Mouse (Mus musculus): ENCODE results near the gene Nos1.
A peak's percentile ranks its signal among the peaks of the same experiment; 100 is the strongest.

Gene Nos1

GRCm38 (mm10) chr5:117955675-117956420 lies 175.0 kb downstream of the Nos1 start:
- no peak for DNase-seq (ENCODE audit: low spot score in 2 of 2)

DNA sequence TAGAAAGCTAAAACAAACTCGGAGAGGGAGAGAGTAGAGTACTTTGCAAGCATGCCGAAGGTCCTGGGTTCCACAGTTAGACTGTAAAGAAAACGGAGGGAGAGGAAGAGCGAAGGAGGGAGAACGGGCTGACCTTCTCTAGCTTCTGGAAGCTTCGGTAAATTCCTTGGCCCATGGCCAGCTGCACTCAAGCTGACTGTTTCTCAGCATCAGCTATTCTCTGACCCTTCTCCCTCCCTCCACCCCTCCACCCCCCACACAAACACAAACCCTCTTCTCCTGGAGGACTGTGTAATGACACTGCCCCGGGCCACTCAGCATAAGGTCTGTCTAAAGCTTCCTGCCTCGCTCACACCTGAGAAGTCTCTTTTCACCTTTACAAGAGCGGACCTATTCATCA lies 183.9 kb downstream of the Nos1 start:
- DNase-seq (ENCODE audit: low spot score in 2 of 2), result no peak

- no peak for DNase-seq (ENCODE audit: low spot score in 2 of 2)
These were observed 186.1 kb downstream of the Nos1 start for GRCm38 (mm10) chr5:117966956-117967355.

DNA sequence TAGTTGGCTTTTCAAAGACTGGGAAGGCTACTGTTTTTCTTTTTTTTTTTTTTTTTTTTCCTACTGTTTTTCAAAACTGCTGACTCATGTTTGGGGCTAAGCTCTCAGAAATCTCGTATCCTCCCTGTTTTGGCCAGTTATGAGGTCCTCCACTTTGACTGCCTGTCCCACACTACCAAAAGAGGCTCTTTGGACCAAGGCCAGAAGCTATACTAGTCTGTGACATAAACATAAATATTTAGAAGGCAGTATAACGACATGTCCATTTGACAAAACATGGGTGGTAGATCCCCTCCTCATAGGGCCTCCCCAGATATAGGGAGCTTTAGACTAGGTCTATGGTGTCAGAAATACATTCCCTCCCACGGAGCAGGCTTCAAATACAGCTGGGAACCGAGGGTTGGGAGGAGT lies 186.8 kb downstream of the Nos1 start:
- DNase-seq (ENCODE audit: low spot score in 2 of 2), result no peak

DNA sequence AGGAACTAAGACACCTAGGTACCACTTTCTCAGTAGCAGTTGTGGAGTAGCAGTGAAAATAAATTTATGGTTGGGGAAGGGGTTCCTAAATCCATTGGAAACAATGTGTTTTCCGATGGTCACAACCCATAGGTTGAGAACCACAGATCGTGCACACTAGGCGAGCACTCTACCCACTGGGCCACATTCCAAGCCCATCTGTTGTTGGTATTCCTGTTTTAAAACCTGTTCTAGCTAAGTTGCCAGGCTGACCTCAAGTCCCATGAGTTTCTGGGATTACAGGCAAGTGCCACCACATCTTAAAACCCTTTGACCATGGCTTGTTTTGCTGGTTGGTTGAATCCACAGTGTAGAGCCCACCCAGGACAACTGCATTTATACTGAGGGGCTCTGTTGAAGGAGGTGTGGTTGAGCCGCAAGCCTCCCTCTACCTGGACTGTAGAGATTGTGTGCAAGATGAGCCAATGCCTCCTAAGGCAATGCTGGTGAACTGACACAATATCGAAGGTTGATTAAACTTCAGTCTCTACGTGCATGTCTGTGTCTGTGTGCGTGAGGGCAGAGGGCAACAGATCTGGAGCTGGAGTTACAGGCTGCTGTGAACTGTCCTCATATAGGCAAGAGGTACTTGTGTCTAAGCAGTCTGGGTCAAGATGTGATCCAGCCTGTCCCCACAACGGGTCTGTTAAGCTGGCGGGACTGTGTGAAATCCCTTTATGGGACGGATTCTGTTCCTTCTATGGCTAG lies 189.0 kb downstream of the Nos1 start:
- DNase-seq (ENCODE audit: low spot score in 2 of 2), result no peak

GRCm38 (mm10) chr5:117976263-117976656 lies 195.4 kb downstream of the Nos1 start:
- DNase-seq (ENCODE audit: low spot score in 2 of 2), result no peak

DNA sequence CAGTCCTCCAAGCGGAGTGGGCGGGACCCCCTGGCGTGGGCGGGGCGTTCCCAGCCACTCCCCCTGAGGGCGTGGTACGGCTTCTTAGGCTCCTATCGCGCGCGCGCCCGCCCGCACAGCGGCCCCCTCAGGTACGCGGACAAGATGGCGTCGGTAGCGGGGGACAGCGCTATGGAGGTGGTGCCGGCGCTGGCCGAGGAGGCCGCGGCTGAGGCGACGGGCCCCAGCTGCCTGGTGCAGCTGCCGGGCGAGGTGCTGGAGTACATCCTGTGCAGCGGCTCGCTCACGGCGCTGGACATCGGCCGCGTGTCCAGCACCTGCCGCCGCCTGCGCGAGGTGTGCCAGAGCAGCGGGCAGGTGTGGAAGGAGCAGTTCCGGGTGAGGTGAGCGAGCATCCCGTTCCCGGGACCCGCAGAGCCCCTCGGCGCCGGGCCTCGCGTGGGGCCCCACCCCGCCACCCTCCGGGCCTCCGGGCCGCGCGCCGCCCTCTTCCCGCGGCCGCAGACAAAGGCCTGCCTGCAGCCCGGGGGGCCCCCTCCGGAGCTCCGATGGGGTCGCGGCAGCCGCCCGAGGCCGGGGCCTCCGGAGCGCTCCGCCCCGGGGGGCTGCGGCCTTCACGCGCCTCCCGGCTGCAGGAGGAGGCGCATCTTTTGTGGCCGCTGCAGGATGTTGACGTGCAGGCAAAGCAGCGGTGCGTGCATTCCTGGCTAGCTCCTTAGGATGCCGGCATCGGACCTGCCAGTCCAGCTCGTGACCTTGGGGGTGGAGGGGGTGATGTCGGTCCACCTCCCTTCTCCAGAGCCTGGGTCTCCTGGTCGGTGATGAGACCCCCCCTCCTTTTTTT lies 196.0 kb downstream of the Nos1 start, which contains the start of gene Fbxo21:
TSS of gene Fbxo21 (plus strand) at position 74 of the 844 bp plus-strand sequence.
- DNase-seq (ENCODE audit: low spot score in 2 of 2), result peak; percentile 98

DNA sequence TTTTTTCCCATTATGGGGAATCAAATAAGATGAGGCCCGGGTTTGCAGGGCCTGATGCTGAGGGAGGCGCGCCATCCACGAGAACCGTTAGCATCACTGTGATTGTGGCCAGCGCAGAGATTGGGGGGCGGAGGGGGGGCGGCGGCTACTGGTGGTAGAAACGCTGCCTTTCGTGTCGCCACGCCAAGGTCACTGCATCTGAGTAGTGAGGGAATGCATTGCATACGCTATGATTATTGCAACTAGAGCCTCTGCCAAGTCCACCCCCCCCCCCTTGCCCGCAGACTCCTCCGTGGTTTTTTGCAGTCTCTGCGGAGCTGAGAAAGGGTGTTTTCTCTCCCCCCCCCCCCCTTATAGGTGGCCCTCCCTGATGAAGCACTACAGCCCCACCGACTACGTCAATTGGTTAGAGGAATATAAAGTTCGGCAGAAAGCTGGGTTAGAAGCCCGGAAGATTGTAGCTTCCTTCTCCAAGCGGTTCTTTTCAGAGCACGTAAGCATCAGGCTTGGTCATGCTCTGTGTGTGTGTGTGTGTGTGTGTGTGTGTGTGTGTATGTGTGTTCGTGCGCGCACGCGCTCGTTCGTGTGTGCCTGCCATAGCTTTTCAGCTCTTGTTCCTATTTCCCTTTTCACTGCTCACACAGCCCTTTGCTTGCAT lies 196.8 kb downstream of the Nos1 start:
- peak; percentile 71 to 79 for DNase-seq (ENCODE audit: low spot score in 2 of 2)

DNA sequence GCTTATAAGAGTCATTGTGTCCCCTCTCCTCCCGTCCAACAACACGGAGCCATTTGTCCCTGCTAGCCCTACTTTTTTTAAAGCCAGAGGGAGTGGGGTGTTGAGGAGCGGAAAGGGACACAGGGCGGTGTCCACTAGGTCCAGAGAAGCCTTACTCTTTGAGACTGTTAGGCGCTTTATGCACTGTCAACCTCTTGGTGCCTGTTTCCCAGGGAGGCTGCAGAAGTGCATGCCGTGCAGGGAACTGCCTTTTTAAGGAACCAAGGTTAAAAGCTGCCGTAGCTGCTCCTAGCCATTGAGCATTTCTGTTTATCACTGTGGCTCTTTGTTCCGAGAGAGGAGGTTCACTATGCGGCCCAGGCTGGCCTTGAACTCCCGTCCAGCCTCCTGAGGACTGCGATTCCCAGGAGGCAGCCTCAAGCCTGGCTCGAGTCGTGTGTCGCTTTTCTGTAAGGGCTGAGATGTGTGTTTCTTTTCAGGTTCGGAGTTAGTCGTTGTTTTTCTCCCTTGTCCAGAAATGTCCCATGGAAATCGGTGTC lies 197.4 kb downstream of the Nos1 start:
- no peak for DNase-seq (ENCODE audit: low spot score in 2 of 2)

DNA sequence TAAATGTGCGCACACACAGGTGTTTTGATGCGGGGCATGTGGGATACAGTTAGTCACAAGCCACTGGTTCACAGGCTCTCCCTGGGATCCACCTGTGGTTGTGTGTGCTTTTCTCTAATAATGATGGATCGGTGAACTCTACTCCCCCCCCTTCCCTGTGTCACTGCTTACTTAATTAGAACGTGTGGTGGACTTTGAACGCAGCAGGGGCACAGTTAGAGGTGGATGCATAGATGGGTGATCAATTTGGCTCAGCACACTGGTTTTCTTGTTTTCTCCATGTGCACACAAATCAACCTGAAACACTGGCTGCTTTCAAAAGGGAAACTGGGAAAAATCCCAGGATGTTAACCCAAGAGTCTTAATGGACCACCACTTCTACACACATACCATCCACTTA lies 198.2 kb downstream of the Nos1 start:
- DNase-seq (ENCODE audit: low spot score in 2 of 2), result no peak

DNA sequence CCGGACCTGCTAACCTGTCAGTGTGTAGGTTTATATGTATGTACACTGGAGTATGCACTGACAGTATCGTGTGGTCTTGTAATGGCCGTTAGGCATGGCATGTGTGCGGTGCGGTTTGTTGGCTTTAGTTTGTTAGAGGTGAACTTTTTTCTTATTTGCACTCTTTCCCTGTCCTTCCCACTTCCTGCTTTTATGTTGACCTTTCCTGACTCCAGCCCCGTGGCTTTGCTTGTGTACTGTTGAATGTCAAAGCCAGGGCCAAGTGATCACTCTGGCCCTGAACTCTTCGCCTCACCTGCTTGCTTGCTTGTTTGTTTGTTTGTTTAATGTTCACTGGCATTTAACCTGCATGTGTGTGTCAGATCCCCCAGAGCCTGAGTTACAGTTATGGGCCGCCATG lies 200.1 kb downstream of the Nos1 start:
- no peak for DNase-seq (ENCODE audit: low spot score in 2 of 2)

DNA sequence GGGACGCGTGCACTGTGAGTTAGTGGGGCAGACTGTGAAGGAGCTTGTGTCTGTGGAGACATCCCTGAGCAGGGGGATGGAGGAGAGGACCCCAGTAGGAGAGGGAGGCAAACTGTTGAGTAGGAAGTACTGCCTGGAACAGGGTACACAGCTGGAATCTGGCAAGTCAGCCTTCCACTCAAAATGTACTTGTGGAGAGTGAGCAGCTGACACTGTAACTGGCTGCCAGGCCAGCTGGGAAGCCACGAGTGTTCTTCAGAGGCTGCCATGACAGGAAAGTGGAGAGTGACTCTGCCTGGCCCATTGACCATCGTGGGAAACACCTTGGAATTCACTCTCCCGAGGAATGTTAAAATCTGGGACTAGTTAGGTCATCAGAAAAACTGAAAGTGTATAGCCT lies 201.1 kb downstream of the Nos1 start:
- DNase-seq (ENCODE audit: low spot score in 2 of 2), result no peak

GRCm38 (mm10) chr5:117986327-117986726 lies 205.5 kb downstream of the Nos1 start:
- DNase-seq (ENCODE audit: low spot score in 2 of 2), result no peak

- no peak for DNase-seq (ENCODE audit: low spot score in 2 of 2)
These were observed 207.1 kb downstream of the Nos1 start for GRCm38 (mm10) chr5:117987891-117988290.

GRCm38 (mm10) chr5:117988367-117988766 lies 207.5 kb downstream of the Nos1 start:
- DNase-seq (ENCODE audit: low spot score in 2 of 2), result no peak

DNA sequence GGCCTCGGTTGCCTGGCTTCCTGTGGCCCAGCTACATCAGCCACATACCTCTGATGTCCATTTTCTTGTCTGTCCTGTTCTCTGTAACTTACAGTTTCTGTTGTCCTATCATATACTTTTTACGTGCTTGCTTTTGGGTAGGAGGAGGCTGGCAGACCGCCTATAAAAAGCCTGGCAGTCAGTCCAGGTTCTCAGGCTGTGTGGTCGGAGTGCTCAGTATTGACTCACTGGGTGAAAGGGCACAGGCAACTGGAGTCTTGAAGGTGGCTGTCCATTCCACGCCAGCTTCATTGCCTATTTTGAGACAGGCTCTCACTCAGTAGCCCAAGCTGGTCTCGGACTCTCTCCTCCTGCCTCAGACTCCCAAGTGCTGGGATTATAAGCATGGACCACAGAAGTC lies 208.9 kb downstream of the Nos1 start:
- DNase-seq (ENCODE audit: low spot score in 2 of 2), result no peak

GRCm38 (mm10) chr5:117990957-117991356 lies 210.1 kb downstream of the Nos1 start:
- no peak for DNase-seq (ENCODE audit: low spot score in 2 of 2)

DNA sequence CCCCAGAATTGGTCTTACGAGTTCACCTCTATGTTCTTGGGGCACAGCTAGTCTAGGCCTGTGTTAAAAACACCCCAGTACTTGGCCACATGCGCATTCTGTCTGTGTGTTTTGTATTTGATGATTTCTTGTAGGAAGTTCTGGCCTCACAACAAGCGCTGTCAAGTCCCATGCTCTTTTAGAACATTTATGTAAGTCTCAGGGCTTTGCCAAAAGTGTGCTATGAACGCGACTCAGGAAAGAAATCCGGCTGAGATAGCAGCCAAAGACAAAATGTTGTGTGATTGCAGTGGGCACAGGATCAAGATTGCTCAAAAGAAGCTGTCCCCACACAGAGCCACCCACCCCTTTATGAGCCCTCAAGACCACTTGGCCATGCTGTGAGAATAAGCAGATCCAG lies 212.7 kb downstream of the Nos1 start:
- no peak for DNase-seq (ENCODE audit: low spot score in 2 of 2)

- no peak for DNase-seq (ENCODE audit: low spot score in 2 of 2)
These were observed 214.6 kb downstream of the Nos1 start for GRCm38 (mm10) chr5:117995372-117995901.

GRCm38 (mm10) chr5:117995911-117996310 lies 215.1 kb downstream of the Nos1 start:
- no peak for DNase-seq (ENCODE audit: low spot score in 2 of 2)

DNA sequence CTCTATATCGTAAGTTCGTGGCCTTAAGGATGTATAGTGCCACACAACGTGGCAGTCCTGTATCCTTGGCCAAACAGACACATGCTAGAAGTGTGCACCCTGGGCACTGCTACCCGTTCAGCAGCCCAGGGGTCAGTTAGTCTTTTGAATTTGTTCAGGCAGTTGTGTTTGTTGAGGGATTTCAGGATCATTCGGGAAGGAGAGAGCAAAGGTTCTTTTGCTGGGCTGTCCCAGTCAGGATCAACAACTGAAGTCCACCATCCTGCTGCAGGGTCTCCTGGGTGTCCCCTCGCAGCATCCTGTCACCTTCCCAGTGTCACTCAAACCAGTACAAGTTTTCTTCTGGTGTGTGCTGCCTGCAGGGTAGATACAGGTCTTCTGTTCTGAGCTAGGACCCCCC lies 215.7 kb downstream of the Nos1 start:
- no peak for DNase-seq (ENCODE audit: low spot score in 2 of 2)

Data from right cerebral cortex, postnatal 10 days (tissue).